Mouse (Mus musculus): ENCODE results near the gene Chd6.

DNA sequence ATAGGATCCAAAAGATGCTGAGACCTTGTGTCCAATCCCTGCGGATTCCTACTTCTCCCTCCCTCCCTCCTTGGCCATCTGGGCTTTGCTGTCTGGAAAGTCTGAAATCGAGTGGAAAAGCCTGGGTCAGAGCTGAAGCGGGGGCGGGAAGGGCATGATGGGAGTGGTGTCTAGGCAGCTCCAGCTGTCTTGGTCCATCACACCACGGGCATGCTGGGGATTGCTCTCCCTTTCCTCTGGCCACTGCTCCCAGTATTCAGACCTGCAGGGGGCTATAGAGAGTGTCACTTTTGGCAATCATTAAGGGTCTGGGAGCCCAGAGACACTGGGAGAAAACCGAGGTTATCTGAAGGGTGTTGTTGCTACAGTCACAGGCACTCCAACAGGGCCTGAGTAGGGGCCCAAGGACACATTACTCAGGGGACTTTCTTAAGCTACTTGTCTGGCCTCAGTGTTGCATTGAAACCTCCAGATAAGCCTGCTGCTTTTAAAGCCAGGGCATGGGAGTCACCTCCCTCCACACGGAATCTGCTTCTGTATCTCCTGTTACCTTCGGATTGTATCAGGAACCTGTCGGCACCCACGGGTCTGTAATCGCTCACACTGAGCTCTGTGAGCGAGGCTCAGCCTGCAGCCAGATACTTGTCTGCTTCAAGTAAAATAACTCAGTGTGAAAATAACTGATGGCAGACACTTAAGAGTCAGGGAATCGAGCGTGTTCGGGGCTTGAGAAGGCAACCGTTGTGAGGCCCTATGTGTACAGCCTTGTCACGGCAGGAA is 167.8 kb downstream of the Chd6 start:
- TF ChIP-seq EP300 (IDR thresholded peaks at IDR 0.05; ENCODE audit: low read length) (no peak), SMC3 (IDR thresholded peaks at IDR 0.05; ENCODE audit: low read depth, low read length) (no peak), USF1 (IDR thresholded peaks at IDR 0.05; ENCODE audit: low read depth, low read length) (no peak), CTCF (conservative IDR thresholded peaks at IDR 0.05 in 1 of 2, IDR thresholded peaks at IDR 0.05 in 1 of 2; ENCODE audit: low read depth in 2 of 2, low read length in 2 of 2) (no peak), CHD2 (IDR thresholded peaks at IDR 0.05; ENCODE audit: low read length) (no peak), ZNF384 (IDR thresholded peaks at IDR 0.05; ENCODE audit: low read depth, low read length) (no peak), PAX5 (IDR thresholded peaks at IDR 0.05; ENCODE audit: low read length) (no peak), UBTF (IDR thresholded peaks at IDR 0.05; ENCODE audit: low read depth, low read length) (no peak), ZMIZ1 (IDR thresholded peaks at IDR 0.05; ENCODE audit: low read depth, low read length) (no peak), HCFC1 (IDR thresholded peaks at IDR 0.05; ENCODE audit: low read depth, low read length) (no peak), ELF1 (IDR thresholded peaks at IDR 0.05; ENCODE audit: low read depth, low read length) (no peak), MAX (IDR thresholded peaks at IDR 0.05; ENCODE audit: low read length) (no peak)
